Mouse (Mus musculus): Measurements from ENCODE around the gene Gng12. TPM values are rescaled to one million over a fixed set of nuclear protein-coding genes. Genes with fewer than 3 reads are reported as not detected.

Gene Gng12
- polyA plus RNA-seq, 1 experiment from 2014 or later: 34.7 TPM

- ATAC-seq (ENCODE audit: low FRiP score, low read depth): no peak
- Histone ChIP-seq H3K4me2 (replicated peaks) (no peak overlapping the region), H3K36me3 (no peaks in the 10 kb centered on the region), H3K27me3 (no peaks in the 10 kb centered on the region), H3K4me1 (no peaks in the 10 kb centered on the region), H3K4me3 (no peak overlapping the region), H3K27ac (replicated peaks) (no peak overlapping the region), H3K9ac (replicated peaks) (no peak overlapping the region), H3K9me3 (no peaks in the 10 kb centered on the region)
- 91% methylated on average over 7 of the region's 7 CpGs for WGBS
Observed at GRCm38 (mm10) chr6:66922501-66922900, 26.3 kb downstream of the Gng12 start.

GRCm38 (mm10) chr6:66923851-66924250 lies 27.7 kb downstream of the Gng12 start:
- Histone ChIP-seq H3K9me3 (no peaks in the 10 kb centered on the region), H3K4me1 (no peaks in the 10 kb centered on the region), H3K36me3 (no peaks in the 10 kb centered on the region), H3K4me3 (no peak overlapping the region), H3K9ac (replicated peaks) (no peak overlapping the region), H3K27ac (replicated peaks) (no peak overlapping the region), H3K4me2 (replicated peaks) (no peak overlapping the region), H3K27me3 (no peaks in the 10 kb centered on the region)
- 92% methylated on average over 4 of the region's 4 CpGs for WGBS
- no peak for ATAC-seq (ENCODE audit: low FRiP score, low read depth)

DNA sequence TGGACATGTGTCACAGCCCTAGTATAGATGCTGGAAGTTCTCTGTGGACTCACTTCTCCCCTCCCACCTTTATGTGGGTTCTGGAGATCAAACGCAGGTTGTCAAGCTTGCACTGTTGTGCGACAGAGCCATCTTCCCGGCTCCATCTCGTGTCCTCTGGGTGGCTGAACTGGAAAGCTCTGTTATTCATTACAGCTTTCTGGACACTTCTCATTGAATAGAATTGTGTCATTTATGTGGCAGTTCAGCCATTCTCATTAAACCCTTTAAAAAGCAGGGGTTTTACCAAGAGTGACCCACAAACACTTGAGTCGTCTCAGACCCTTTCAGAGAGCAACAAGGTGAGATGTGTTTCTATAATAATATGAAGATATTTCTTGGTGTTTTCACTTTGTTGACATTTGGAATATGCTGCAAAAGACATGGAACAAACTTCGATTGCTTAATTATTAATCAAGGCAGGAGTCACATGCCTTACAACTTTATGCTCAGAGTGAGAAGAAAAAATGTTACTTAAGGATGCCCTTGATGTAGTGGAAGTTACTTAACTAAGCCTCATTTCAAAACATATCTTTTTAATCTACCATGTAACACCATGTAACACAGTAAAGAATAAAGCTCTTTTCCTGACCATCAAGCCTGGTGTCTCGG lies 28.2 kb downstream of the Gng12 start:
- no peak for ATAC-seq (ENCODE audit: low FRiP score, low read depth)
- no peaks in the 10 kb centered on the region for H3K36me3 ChIP-seq
- no peaks in the 10 kb centered on the region for H3K9me3 ChIP-seq
- H3K4me1 ChIP-seq: no peaks in the 10 kb centered on the region
- no peaks in the 10 kb centered on the region for H3K27me3 ChIP-seq
- no peak overlapping the region for H3K4me3 ChIP-seq
- no peak overlapping the region for H3K9ac ChIP-seq (replicated peaks)
- 86% methylated on average over 7 of the region's 7 CpGs for WGBS
- no peak overlapping the region for H3K4me2 ChIP-seq (replicated peaks)
- no peak overlapping the region for H3K27ac ChIP-seq (replicated peaks)

GRCm38 (mm10) chr6:66926269-66926668 lies 30.1 kb downstream of the Gng12 start:
- 24% methylated on average over 4 of the region's 4 CpGs for WGBS
- H3K36me3 ChIP-seq: no peaks in the 10 kb centered on the region
- no peak overlapping the region for H3K9ac ChIP-seq (replicated peaks)
- no peak overlapping the region for H3K4me3 ChIP-seq
- H3K4me1 ChIP-seq: no peaks in the 10 kb centered on the region
- ATAC-seq (ENCODE audit: low FRiP score, low read depth): no peak
- no peaks in the 10 kb centered on the region for H3K27me3 ChIP-seq
- H3K9me3 ChIP-seq: no peaks in the 10 kb centered on the region
- no peak overlapping the region for H3K4me2 ChIP-seq (replicated peaks)
- H3K27ac ChIP-seq (replicated peaks): no peak overlapping the region

DNA sequence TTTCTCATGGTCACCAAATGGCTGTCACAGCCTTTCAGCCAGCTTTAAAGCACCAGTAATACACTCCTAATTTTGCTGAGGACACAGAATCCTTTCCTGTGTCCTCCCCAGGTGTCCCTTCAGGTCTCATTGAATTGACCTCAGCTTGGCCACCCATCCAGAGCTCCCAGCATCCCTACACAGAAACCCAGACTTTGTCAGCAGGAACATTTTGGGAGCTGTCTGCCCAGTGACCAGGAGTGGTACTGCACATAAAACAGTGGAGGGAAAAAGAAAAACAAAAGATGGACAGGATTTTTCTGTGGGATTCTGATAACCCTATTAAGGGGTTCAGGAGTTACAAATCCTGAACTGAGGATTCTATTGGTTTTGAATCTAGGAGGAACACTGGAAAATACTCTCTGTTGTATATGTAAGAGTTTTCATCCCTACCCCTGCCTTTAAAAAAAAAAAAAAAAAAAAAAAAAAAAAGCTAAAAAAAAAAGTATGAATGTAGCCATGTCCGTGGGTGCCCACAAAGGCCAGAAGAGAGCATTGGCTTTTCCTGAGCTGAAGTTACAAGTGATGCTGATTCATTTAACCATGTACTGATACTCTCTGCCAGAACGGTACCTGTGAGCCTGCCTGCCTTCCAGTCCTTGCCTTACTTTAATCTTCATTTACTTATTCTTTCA lies 32.9 kb downstream of the Gng12 start:
- no peak for ATAC-seq (ENCODE audit: low FRiP score, low read depth)
- 86% methylated on average over 2 of the region's 2 CpGs for WGBS

GRCm38 (mm10) chr6:66929694-66930093 lies 33.5 kb downstream of the Gng12 start:
- ATAC-seq (ENCODE audit: low FRiP score, low read depth): no peak

More for the DNA sequence above, 32.9 kb downstream of the Gng12 start:
- H3K9ac ChIP-seq (replicated peaks): no peak overlapping the region
- no peak overlapping the region for H3K4me3 ChIP-seq
- no peaks in the 10 kb centered on the region for H3K9me3 ChIP-seq
- no peaks in the 10 kb centered on the region for H3K36me3 ChIP-seq
- no peak overlapping the region for H3K4me2 ChIP-seq (replicated peaks)
- H3K27ac ChIP-seq (replicated peaks): no peak overlapping the region
- H3K27me3 ChIP-seq: no peaks in the 10 kb centered on the region
- no peaks in the 10 kb centered on the region for H3K4me1 ChIP-seq

GRCm38 (mm10) chr6:66932206-66932819 lies 36.1 kb downstream of the Gng12 start:
- H3K4me1 ChIP-seq: no peaks in the 10 kb centered on the region
- H3K4me3 ChIP-seq: no peak overlapping the region
- H3K27me3 ChIP-seq: no peaks in the 10 kb centered on the region
- H3K27ac ChIP-seq (replicated peaks): no peak overlapping the region
- no peak overlapping the region for H3K9ac ChIP-seq (replicated peaks)
- no peaks in the 10 kb centered on the region for H3K36me3 ChIP-seq
- H3K4me2 ChIP-seq (replicated peaks): no peak overlapping the region
- ATAC-seq (ENCODE audit: low FRiP score, low read depth): no peak
- H3K9me3 ChIP-seq: no peaks in the 10 kb centered on the region
- WGBS: 79% methylated on average over 4 of the region's 4 CpGs

More at GRCm38 (mm10) chr6:66929694-66930093, 33.5 kb downstream of the Gng12 start:
- Histone ChIP-seq H3K36me3 (no peaks in the 10 kb centered on the region), H3K27me3 (no peaks in the 10 kb centered on the region), H3K9me3 (no peaks in the 10 kb centered on the region), H3K4me3 (no peak overlapping the region), H3K9ac (replicated peaks) (no peak overlapping the region), H3K4me2 (replicated peaks) (no peak overlapping the region), H3K27ac (replicated peaks) (no peak overlapping the region), H3K4me1 (no peaks in the 10 kb centered on the region)
- WGBS: 77% methylated on average over 7 of the region's 7 CpGs

DNA sequence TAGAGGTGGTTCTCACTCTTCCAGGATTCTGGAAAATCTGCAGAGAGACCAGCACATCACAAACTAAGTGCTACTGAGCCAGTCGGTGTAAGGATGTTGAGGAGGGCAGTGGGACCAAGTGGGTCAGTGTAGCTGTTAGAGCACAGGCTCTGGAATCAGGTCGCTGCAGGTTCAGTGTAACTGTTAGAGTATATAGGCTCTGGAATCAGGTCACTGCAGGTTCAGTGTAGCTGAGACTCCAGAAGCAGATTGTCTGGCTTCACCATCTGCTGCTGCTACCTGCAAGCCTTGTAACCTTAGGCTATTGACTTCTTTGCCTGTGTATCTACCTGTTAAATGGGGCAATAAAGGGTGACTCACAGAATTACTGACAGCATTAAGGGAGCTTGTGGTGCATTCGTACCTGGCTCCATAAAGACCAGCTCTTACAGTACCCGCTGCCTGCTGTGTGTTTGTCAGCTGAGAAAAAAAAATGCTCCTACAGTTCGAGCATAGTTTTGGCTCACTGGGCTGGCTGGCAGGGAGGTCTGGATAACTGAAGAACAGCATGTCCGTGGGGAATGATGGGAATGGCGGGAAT lies 44.5 kb downstream of the Gng12 start:
- Histone ChIP-seq H3K4me2 (replicated peaks) (no peak overlapping the region), H3K9ac (replicated peaks) (no peak overlapping the region), H3K36me3 (no peaks in the 10 kb centered on the region), H3K9me3 (no peaks in the 10 kb centered on the region), H3K27me3 (no peaks in the 10 kb centered on the region), H3K27ac (replicated peaks) (no peak overlapping the region), H3K4me3 (no peak overlapping the region), H3K4me1 (peaks cover 22% of the 10 kb centered on the region)
- 83% methylated on average over 7 of the region's 7 CpGs for WGBS
- no peak for ATAC-seq (ENCODE audit: low FRiP score, low read depth)

DNA sequence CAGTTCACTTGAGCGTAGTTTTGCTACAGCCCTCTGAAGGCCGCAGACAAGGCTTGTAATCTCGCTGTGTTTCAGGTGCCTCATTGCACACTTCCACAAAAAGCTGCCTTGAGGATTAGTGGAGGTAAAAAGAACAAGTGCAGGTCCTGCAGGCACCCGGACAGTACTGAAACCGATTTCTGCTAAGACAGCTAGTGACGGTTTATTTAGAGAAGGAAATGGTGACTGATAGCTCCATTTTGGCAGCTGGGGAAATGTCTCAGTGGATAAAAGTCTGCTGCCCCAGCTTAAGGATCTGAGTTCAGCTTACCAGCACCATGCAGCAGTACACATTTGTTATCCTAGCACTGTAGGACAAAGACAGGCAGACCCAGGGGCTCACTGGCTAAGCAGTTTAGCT lies 45.6 kb downstream of the Gng12 start:
- Histone ChIP-seq H3K9me3 (no peaks in the 10 kb centered on the region), H3K4me2 (replicated peaks) (no peak overlapping the region), H3K27ac (replicated peaks) (no peak overlapping the region), H3K36me3 (no peaks in the 10 kb centered on the region), H3K27me3 (no peaks in the 10 kb centered on the region), H3K4me1 (peaks cover 22% of the 10 kb centered on the region), H3K4me3 (no peak overlapping the region), H3K9ac (replicated peaks) (no peak overlapping the region)
- no peak for ATAC-seq (ENCODE audit: low FRiP score, low read depth)
- 60% methylated on average over 6 of the region's 6 CpGs for WGBS

DNA sequence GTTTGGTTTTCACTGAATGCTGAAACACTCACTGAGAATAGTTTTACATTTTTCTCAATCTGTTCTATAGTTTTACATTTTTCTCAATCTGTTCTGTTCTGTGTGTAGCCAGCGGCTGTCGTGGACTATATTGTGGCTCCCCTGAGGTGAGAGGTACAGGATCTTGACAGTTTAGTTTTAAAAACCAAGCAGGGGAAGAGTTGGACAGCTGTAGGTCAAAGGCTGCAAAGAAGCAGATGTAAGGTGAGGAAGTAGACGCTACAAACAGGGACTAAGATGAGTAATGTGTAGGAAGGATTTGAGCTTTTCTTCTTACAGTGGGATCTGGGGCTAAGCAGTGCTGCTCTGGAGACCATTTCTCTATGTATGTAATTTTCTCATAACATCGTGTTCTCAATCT lies 46.6 kb downstream of the Gng12 start:
- WGBS: 73% methylated on average over 4 of the region's 4 CpGs
- H3K9me3 ChIP-seq: no peaks in the 10 kb centered on the region
- H3K36me3 ChIP-seq: no peaks in the 10 kb centered on the region
- H3K27ac ChIP-seq (replicated peaks): no peak overlapping the region
- H3K27me3 ChIP-seq: no peaks in the 10 kb centered on the region
- H3K4me1 ChIP-seq: peaks cover 22% of the 10 kb centered on the region
- H3K4me2 ChIP-seq (replicated peaks): no peak overlapping the region
- ATAC-seq (ENCODE audit: low FRiP score, low read depth): no peak
- no peak overlapping the region for H3K9ac ChIP-seq (replicated peaks)
- H3K4me3 ChIP-seq: no peak overlapping the region

DNA sequence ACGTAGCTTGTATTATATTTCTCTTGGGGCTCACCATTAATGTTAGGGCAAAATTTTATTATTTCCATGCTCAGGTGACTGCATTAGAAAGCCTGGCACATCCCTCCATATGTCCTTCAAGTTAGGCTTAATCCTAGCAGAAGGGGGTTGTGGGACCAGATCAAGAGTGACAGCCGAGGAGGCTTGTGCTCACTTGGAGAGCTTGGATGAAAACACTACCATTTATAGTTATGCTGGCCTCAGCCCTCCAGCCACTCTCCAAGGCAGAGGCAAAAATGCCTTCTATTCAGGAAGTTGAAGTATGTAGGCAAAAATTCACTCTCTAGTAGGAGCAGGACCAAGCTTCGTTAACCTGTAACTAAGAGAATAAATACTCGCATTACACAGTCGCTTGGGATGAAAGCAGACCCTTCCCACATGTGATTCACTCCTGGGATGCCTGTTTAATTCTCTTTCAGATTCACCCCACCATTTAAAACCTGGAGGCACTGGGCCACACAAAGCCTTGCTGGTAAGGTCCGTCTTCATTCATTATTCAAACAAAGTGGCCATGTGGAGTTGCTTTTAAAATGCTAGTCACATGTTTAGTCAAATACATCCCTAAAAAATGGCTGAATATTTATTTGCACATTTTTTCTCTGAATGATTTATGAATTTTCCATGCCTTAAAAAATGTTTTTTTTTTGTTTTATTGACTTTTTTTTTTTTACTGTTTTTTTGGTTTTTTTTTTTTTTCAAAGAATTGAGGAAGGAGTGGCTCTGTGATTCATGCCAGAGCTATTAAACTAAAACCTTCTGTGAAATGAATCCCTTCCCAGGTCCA lies 47.4 kb downstream of the Gng12 start:
- 0 out of 2 replicates have a peak overlapping the region, but pooled peaks have one; percentile 22 for H3K27ac ChIP-seq (replicated peaks)
- H3K27me3 ChIP-seq: no peaks in the 10 kb centered on the region
- H3K4me3 ChIP-seq: no peak overlapping the region
- H3K4me2 ChIP-seq (replicated peaks): no peak overlapping the region
- 21% methylated on average over 6 of the region's 6 CpGs for WGBS
- H3K9ac ChIP-seq (replicated peaks): no peak overlapping the region
- H3K36me3 ChIP-seq: no peaks in the 10 kb centered on the region
- ATAC-seq (ENCODE audit: low FRiP score, low read depth): peak; percentile 71
- peaks cover 22% of the 10 kb centered on the region for H3K4me1 ChIP-seq
- H3K9me3 ChIP-seq: no peaks in the 10 kb centered on the region

Data from midbrain, embryonic 12.5 days (tissue).